Mouse (Mus musculus) retina, postnatal 1 day (tissue): ENCODE data around the gene Ret.

Experiments used
- DNase-seq: peaks from one replicate; pipeline ENCODE4 v3.0.0-alpha.2; 2012

Ret gene

GRCm38 (mm10) chr6:118197440-118197975, at the start of gene Ret:
Ret (minus strand) TSS chr6:118197718.
- DNase-seq = peak; percentile 64

- no peak for DNase-seq
These were observed 49.6 kb upstream of the Ret start for GRCm38 (mm10) chr6:118247161-118247560.

DNA sequence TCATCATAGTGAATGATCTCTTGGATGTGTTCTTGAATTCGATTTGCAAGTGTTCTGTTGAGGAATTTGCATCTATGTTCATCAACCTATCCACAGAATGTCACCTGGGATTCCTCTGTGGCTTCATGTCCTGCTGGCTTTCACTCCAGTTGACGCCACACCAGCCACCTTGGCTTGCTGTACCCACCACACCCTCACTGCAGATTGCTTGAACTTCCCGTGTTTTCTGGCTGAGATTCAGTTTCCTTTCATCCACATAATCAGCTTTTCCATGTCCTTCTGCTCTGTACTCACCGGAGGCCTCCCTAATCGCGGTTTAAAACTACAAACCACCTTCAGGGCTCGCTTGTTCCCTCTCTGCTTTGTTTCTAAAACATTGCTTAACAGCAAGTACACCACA, 46.6 kb upstream of the Ret start:
- no peak for DNase-seq

- no peak for DNase-seq
These were observed 45.4 kb upstream of the Ret start for GRCm38 (mm10) chr6:118242941-118243340.

DNA sequence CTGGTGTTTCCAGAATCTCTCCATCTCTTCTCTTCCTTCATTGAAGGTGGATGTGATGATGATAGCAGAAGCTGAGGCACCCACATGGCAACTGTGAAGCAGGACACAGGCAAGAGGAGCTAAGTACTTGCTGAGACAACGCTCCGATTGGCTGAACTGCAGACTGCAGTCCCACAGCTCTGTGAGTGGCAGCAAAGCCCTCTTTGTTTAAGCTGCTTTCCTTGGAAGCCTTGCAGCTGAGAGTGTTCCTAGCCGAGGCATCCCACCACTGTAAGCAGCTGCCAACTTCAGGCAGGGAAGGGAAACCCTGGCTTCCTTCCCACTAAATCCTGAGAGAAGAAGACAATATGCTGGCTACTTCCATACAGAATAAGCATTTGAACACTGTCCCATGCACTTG, 28.6 kb upstream of the Ret start:
- peak; percentile 61 for DNase-seq

DNA sequence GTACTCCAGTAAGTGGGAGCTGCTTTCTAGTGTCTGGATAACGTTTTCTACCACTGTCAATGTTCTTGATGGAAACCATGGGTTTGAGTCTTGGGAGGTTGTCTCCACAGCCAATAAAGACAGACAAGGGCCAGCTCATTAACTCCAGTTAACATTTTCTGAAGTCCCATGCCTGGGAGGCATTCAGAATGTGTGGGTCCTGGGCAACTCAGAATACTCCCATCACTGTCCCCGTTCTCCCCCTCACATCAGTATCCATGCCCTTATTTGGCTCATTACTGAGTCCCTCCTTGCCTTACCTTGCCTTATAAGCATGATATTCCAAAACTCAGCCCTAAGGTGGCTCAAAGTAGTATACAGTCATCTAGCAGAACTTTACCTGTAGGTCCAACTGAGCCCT, 25.0 kb upstream of the Ret start:
- DNase-seq = no peak

- DNase-seq = no peak
These were observed 18.2 kb upstream of the Ret start for GRCm38 (mm10) chr6:118215676-118216075.

- no peak for DNase-seq
These were observed 10.8 kb upstream of the Ret start for GRCm38 (mm10) chr6:118208326-118208725.

GRCm38 (mm10) chr6:118206386-118206785, 8.9 kb upstream of the Ret start:
- DNase-seq = no peak

- no peak for DNase-seq
These were observed 7.8 kb upstream of the Ret start for GRCm38 (mm10) chr6:118205176-118205890.

GRCm38 (mm10) chr6:118204112-118204511, 6.6 kb upstream of the Ret start:
- peak; percentile 35 for DNase-seq

GRCm38 (mm10) chr6:118196751-118197439, 623 bp downstream of the Ret start:
- peak; percentile 69 for DNase-seq

DNA sequence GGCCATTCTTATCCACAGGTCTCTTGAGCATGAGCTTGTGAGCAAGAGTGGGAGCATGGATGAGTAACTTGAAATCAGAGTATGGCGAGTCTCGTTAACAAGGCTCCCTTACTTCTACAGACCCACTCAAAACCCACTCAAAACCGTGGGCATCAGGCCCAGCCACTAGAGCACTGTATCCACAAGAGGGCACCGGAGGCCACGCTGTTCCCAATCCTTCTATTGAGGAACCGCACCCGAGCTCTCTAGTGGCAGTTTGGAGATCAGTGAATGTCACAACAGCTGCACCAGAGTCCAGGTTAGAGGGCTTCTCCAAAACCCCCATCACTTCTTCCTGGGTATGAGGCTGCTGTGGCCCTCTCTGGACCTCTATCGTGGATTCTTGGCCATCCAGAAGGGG, 2.4 kb downstream of the Ret start:
- peak; percentile 79 for DNase-seq

GRCm38 (mm10) chr6:118192882-118193281, 4.6 kb downstream of the Ret start:
- DNase-seq = no peak

DNA sequence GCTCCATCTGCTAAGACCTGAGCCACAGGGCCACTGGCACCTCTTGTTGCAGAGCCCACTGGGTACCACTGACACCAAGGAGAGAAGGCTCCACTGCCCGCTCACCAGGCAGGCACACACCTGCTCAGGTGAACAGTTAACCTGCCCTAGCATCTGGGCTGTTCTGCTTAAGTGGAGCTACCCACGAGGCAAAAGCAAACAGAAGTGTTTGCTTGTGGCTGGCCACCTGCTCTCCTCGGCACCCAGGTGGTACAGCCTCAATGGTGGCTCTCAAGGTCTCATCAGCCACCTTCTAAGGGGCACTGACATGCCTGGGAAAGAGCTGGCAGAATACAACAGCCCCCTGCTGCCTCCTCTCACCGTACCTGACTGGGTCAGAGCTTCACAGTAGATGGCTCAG, 5.3 kb downstream of the Ret start:
- no peak for DNase-seq

DNA sequence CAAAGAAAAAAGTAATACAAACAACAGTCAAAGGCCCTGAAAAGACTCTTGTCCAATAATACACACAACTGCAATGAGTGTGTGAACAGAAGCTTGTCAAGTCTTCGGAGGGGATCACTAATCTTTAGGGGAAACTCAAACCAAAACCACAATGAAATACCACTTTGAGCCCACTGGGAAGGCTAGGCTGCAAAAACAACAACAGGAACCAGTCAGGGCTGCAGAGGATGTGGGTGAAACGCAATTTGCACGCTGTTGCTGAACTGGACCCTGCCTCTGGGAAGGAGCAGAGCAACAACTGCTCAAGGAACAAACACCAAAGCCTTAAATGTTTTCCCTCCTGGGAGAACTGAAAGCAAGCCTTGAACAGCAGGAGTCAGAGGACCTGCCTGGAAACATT, 7.8 kb downstream of the Ret start:
- DNase-seq = no peak

DNA sequence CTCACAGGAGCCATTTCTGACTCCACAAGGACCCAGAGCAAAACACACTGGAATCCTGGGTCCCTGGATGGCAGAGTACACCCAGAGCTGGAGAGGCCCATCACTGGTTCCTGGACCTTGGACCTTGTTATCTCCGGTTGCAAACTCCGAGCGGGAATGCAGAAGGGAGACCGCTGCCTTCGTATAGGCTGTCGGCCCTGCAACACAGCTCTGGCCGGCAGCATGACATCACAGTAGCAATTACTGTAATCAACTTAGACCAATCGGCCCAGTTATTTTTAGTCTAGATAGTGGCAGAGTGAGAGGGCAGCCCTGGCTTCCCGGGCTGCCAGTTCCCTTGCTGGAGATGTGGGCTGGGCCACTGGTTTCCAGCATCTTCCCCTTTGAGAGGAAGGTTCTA, 8.9 kb downstream of the Ret start:
- peak; percentile 49 for DNase-seq

GRCm38 (mm10) chr6:118187285-118187641, 10.3 kb downstream of the Ret start:
- no peak for DNase-seq

DNA sequence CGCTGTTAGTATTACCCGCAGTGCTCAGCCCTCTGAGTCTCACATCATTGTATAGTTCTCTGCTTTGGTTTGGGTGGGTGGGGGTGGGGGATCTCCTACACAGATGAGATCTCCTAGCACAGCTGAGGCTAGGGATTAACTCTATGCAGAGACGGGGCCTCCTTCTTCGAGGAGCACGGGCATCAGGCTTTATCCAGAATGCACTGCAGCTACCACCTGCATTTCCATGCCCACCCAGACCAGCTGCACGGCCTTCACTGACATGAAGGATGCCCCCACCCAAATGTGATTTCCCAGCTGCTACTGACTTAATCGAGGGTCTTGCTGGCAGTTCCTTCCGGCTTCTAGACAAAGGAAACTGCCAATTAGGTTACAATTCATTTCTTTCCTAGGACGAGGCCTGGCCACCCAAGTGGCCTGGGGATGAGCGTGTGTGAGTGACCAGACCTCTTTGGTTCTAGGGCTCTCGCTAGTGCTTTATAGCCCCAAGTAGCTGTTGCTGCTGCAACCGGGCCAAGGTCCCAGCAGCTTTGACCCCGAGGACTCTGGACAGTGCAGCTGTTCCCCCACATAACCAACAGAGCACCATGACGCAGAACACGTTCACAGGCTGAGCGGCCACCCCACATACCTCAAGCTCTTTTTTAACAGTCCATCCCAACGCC, 10.8 kb downstream of the Ret start:
- DNase-seq = peak; percentile 91

DNA sequence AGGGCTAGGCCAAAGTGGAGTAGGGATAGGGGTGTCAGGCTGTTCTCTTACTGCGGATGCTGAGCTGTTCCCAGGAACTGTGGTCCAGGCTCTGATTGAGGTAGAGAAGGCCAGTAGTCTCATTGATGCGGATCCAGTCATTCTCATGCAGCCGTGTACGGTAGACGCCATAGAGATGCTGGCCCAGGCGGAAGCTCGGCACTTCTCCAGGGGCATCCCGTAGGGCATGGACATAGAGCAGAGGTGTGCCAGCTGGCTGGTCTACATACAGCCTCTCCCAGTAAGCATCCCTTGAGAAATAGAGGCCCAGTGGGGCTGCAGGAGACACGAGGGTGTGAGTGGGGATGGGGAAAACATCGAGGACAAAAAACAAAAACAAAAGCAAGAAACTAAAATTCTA, 13.4 kb downstream of the Ret start:
- no peak for DNase-seq

- DNase-seq = no peak
These were observed 17.5 kb downstream of the Ret start for GRCm38 (mm10) chr6:118180085-118180423.

- DNase-seq = peak; percentile 92
These were observed 18.0 kb downstream of the Ret start for GRCm38 (mm10) chr6:118179316-118180084.

- no peak for DNase-seq
These were observed 23.6 kb downstream of the Ret start for GRCm38 (mm10) chr6:118173975-118174328.
